Mouse (Mus musculus): ENCODE results near the gene Mn1.

DNA sequence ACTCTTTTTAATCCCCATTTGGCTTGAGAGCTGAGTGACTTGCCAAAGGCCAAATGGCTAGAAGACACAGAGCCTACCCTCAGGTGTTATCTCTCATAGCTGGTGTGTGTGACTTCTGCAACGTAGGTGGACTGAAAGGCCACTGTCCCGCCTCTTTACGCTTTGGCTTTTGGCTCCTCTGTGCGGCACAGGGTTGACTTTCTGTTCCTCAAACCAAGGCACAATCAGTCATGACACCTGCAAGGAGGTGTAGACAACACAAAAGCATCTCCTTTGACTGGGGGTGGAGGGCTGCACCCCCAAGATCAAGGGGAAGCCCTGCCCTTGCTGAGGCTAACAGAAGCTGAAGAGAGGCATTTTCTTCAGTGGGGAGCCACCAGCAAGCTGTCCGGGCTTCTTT lies 50.5 kb downstream of the Mn1 start:
- TF ChIP-seq POLR2A (IDR thresholded peaks at IDR 0.05; ENCODE audit: low read depth, low read length), result no peak
- no peak for TF ChIP-seq CTCF (conservative IDR thresholded peaks at IDR 0.05; ENCODE audit: insufficient read depth, insufficient read length, low read depth, low read length)

Measured in kidney, adult 2 months (tissue).